Comparison of ENCODE assay signal across 10 mouse cellular contexts in the genomic region with DNA sequence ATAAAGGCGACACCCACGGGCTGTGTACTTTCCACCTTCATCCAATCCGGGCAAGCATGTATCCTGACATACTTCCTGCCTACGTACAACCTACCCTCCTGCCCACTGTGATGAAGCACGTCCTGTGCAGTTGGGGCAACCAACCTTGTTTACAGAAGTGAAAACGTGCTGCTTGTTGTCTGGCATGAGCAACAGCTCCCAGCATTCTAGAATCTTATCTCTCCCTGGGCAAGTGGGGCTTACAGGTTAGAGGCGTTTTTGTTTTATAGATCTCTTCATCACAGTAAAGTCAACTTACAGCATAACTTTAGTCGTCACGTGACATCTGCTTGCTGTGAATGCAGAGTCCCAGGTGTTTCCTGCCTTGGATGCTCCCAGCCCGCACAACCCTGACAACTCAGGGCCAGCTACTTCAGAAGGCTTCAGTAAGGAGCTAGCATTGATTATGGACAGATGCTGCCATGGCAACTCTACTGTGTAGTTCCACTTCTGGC.
DNase-seq lines count a peak whose midpoint lies in the region; ATAC-seq lines count a peak whose summit lies in the region.
"Had no signal": no experiment of that assay in that cellular context is flagged by ENCODE, and none has a peak within 500 bp of the region (broad histone marks: within the 10 kb centered on the region; RNA-seq: fewer than 3 reads in every experiment).

No protein-coding gene starts in this region.

- H3K4me2 ChIP-seq in midbrain, embryonic 15.5 days: no peak overlapping the region
- no peak overlapping the region for H3K4me2 ChIP-seq in midbrain, embryonic 11.5 days
- H3K4me2 ChIP-seq: hindbrain, embryonic 14.5 days had no signal

- intact Hi-C loops in heart, postnatal 14 days (cut with DNase I): no loop called here

- 74% methylated on average over 10 of the region's 10 CpGs for WGBS in midbrain, embryonic 15.5 days
- 85% methylated on average over 10 of the region's 10 CpGs for WGBS in midbrain, embryonic 11.5 days

- H3K27ac ChIP-seq in midbrain, embryonic 15.5 days: no peak overlapping the region
- H3K27ac ChIP-seq in midbrain, embryonic 11.5 days (ENCODE audit: low read depth, low read length): no peak overlapping the region
- H3K27ac ChIP-seq: hindbrain, embryonic 14.5 days had no signal

- no peaks in the 10 kb centered on the region for H3K27me3 ChIP-seq in midbrain, embryonic 15.5 days (replicated peaks)
- no peaks in the 10 kb centered on the region for H3K27me3 ChIP-seq in midbrain, embryonic 11.5 days (ENCODE audit: control insufficient read depth, insufficient read depth, low read length)
- peaks cover 2% of the 10 kb centered on the region for H3K27me3 ChIP-seq in megakaryocyte, embryonic 14.5 days (replicated peaks)

- peaks cover 14% of the 10 kb centered on the region for H3K4me1 ChIP-seq in midbrain, embryonic 15.5 days
- no peaks in the 10 kb centered on the region; the same call in 1 of the 2 replicates for H3K4me1 ChIP-seq in midbrain, embryonic 11.5 days (ENCODE audit: control insufficient read depth, insufficient read depth, low read length)
- no peaks in the 10 kb centered on the region; the same call in 1 of the 2 replicates for H3K4me1 ChIP-seq in megakaryocyte, embryonic 14.5 days

- no peak overlapping the region for H3K9ac ChIP-seq in midbrain, embryonic 15.5 days
- H3K9ac ChIP-seq in midbrain, embryonic 11.5 days (ENCODE audit: low read length): no peak overlapping the region
- H3K9ac ChIP-seq: hindbrain, embryonic 14.5 days had no signal

- no peaks in the 10 kb centered on the region for H3K36me3 ChIP-seq in midbrain, embryonic 15.5 days (replicated peaks)
- no peaks in the 10 kb centered on the region for H3K36me3 ChIP-seq in midbrain, embryonic 11.5 days (ENCODE audit: control insufficient read depth, insufficient read depth, low read length)
- no peaks in the 10 kb centered on the region for H3K36me3 ChIP-seq in megakaryocyte, embryonic 14.5 days (replicated peaks; ENCODE audit: low read length)

- peak; percentile 66; the same call in 1 of the 2 replicates for ATAC-seq in midbrain, embryonic 15.5 days (replicated peaks)
- no peak for ATAC-seq in midbrain, embryonic 11.5 days (ENCODE audit: low FRiP score)

- no peak overlapping the region for H3K4me3 ChIP-seq in midbrain, embryonic 15.5 days
- H3K4me3 ChIP-seq in midbrain, embryonic 11.5 days (ENCODE audit: low read depth, low read length): no peak overlapping the region
- peak overlapping the region; percentile 16 for H3K4me3 ChIP-seq in megakaryocyte, embryonic 14.5 days (replicated peaks)

- H3K9me3 ChIP-seq in midbrain, embryonic 15.5 days: no peaks in the 10 kb centered on the region
- H3K9me3 ChIP-seq in midbrain, embryonic 11.5 days (ENCODE audit: control insufficient read depth, low read length): no peaks in the 10 kb centered on the region
- no peaks in the 10 kb centered on the region for H3K9me3 ChIP-seq in megakaryocyte, embryonic 14.5 days

- DNase-seq in heart, adult 11 months: peak; percentile 91
- no peak for DNase-seq in heart, postnatal 14 days
- DNase-seq in midbrain, embryonic 11.5 days (ENCODE audit: low spot score, missing footprints): no peak
- DNase-seq in thymus, postnatal 25 days: peak; percentile 73
- DNase-seq in adrenal gland, postnatal 25 days: no peak
- DNase-seq in left cerebral cortex, adult 9 months (ENCODE audit: low spot score in 2 of 2): no peak
- DNase-seq: retina, postnatal 1 day had no signal

Comparison
In these comparisons a context has a peak if more than half of its experiments do, and no peak if none do; other contexts are left out.
1. DNase-seq: peak in heart, adult 11 months (single experiment) and thymus, postnatal 25 days (single experiment); none in heart, postnatal 14 days (0 of 2), midbrain, embryonic 11.5 days (single experiment), adrenal gland, postnatal 25 days (single experiment) and left cerebral cortex, adult 9 months (0 of 2).